In genomic region chr7:92427280-92427679, GRCm38 (mm10) we compare ENCODE assay signal across 20 mouse cellular contexts.
"Had no signal": no experiment of that assay in that cellular context is flagged by ENCODE, and none has a peak within 500 bp of the region (broad histone marks: within the 10 kb centered on the region; RNA-seq: fewer than 3 reads in every experiment).

No protein-coding gene starts in this region.

- H3K36me3 ChIP-seq: kidney, embryonic 15.5 days; limb, embryonic 10.5 days; limb, embryonic 13.5 days; midbrain, embryonic 10.5 days; neural tube, embryonic 12.5 days; neural tube, embryonic 15.5 days; stomach, embryonic 15.5 days had no signal

- H3K4me3 ChIP-seq: kidney, embryonic 15.5 days; limb, embryonic 10.5 days; limb, embryonic 13.5 days; megakaryocyte, embryonic 14.5 days; midbrain, embryonic 10.5 days; neural tube, embryonic 12.5 days; neural tube, embryonic 15.5 days; stomach, embryonic 15.5 days had no signal

- H3K9me3 ChIP-seq: kidney, embryonic 15.5 days; limb, embryonic 10.5 days; limb, embryonic 13.5 days; megakaryocyte, embryonic 14.5 days; midbrain, embryonic 10.5 days; neural tube, embryonic 12.5 days; neural tube, embryonic 15.5 days; stomach, embryonic 15.5 days had no signal

- DNase-seq: kidney, adult 8-10 months; kidney, postnatal 10 days; kidney, postnatal 4 days; lung, embryonic 14.5 days; midbrain, embryonic 14.5 days; right cerebral cortex, adult 18-20 months; right cerebral cortex, postnatal 14 days; right cerebral cortex, postnatal 4 days; thymus, postnatal 25 days had no signal

- ATAC-seq: intestine, postnatal 0 days; lung, postnatal 0 days had no signal

- H3K27ac ChIP-seq: kidney, embryonic 15.5 days; limb, embryonic 10.5 days; limb, embryonic 13.5 days; macrophage; midbrain, embryonic 10.5 days; neural tube, embryonic 12.5 days; neural tube, embryonic 15.5 days; stomach, embryonic 15.5 days had no signal

- H3K4me2 ChIP-seq: kidney, embryonic 15.5 days; limb, embryonic 13.5 days; lung, embryonic 14.5 days; neural tube, embryonic 12.5 days; neural tube, embryonic 15.5 days; stomach, embryonic 15.5 days had no signal

- H3K9ac ChIP-seq: kidney, embryonic 15.5 days; limb, embryonic 13.5 days; lung, embryonic 14.5 days; neural tube, embryonic 12.5 days; neural tube, embryonic 15.5 days; stomach, embryonic 15.5 days had no signal

- H3K4me1 ChIP-seq: kidney, embryonic 15.5 days; limb, embryonic 10.5 days; midbrain, embryonic 10.5 days; neural tube, embryonic 12.5 days; neural tube, embryonic 15.5 days; stomach, embryonic 15.5 days had no signal

- H3K27me3 ChIP-seq: kidney, embryonic 15.5 days; limb, embryonic 13.5 days; megakaryocyte, embryonic 14.5 days; neural tube, embryonic 12.5 days; neural tube, embryonic 15.5 days; stomach, embryonic 15.5 days had no signal
